Mouse (Mus musculus): ENCODE measurements around the gene Gm44503.

Gene Gm44503

GRCm38 (mm10) chr9:72958521-72959450 is at the start of gene Gm44503, which contains the start of gene Dyx1c1:
Gene Gm44503, plus strand, starts transcription at chr9:72958852.
Gene Dyx1c1, plus strand, starts transcription at chr9:72958785.
- DNase-seq (ENCODE audit: low read depth, low spot score) = no peak

GRCm38 (mm10) chr9:72911381-72911780 is 47.3 kb upstream of the Gm44503 start:
- no peak for DNase-seq (ENCODE audit: low read depth, low spot score)

GRCm38 (mm10) chr9:72913551-72913950 is 45.1 kb upstream of the Gm44503 start:
- DNase-seq (ENCODE audit: low read depth, low spot score) = no peak

- DNase-seq (ENCODE audit: low read depth, low spot score) = no peak
Observed at GRCm38 (mm10) chr9:72915728-72916127, 42.9 kb upstream of the Gm44503 start.

- DNase-seq (ENCODE audit: low read depth, low spot score) = no peak
Observed at GRCm38 (mm10) chr9:72923068-72923467, 35.6 kb upstream of the Gm44503 start.

- no peak for DNase-seq (ENCODE audit: low read depth, low spot score)
Observed at GRCm38 (mm10) chr9:72925021-72925934, 33.4 kb upstream of the Gm44503 start, which contains the start of gene Pygo1. Gene Pygo1, plus strand, starts transcription at chr9:72925645.

GRCm38 (mm10) chr9:72925935-72926258 is 32.8 kb upstream of the Gm44503 start:
- no peak for DNase-seq (ENCODE audit: low read depth, low spot score)

- no peak for DNase-seq (ENCODE audit: low read depth, low spot score)
Observed at GRCm38 (mm10) chr9:72931166-72931790, 27.4 kb upstream of the Gm44503 start.

- DNase-seq (ENCODE audit: low read depth, low spot score) = no peak
Observed at GRCm38 (mm10) chr9:72935309-72935708, 23.3 kb upstream of the Gm44503 start.

- no peak for DNase-seq (ENCODE audit: low read depth, low spot score)
Observed at GRCm38 (mm10) chr9:72936301-72936700, 22.4 kb upstream of the Gm44503 start.

GRCm38 (mm10) chr9:72943424-72943823 is 15.2 kb upstream of the Gm44503 start:
- DNase-seq (ENCODE audit: low read depth, low spot score) = no peak

GRCm38 (mm10) chr9:72944286-72944685 is 14.4 kb upstream of the Gm44503 start:
- DNase-seq (ENCODE audit: low read depth, low spot score) = no peak

GRCm38 (mm10) chr9:72947010-72947409 is 11.6 kb upstream of the Gm44503 start:
- no peak for DNase-seq (ENCODE audit: low read depth, low spot score)

GRCm38 (mm10) chr9:72949572-72949971 is 9.1 kb upstream of the Gm44503 start:
- no peak for DNase-seq (ENCODE audit: low read depth, low spot score)

- no peak for DNase-seq (ENCODE audit: low read depth, low spot score)
Observed at GRCm38 (mm10) chr9:72954746-72955145, 3.9 kb upstream of the Gm44503 start.

GRCm38 (mm10) chr9:72955546-72955945 is 3.1 kb upstream of the Gm44503 start:
- no peak for DNase-seq (ENCODE audit: low read depth, low spot score)

GRCm38 (mm10) chr9:72961346-72961745 is 2.7 kb downstream of the Gm44503 start:
- DNase-seq (ENCODE audit: low read depth, low spot score) = no peak

GRCm38 (mm10) chr9:72961959-72962358 is 3.3 kb downstream of the Gm44503 start:
- DNase-seq (ENCODE audit: low read depth, low spot score) = no peak

- DNase-seq (ENCODE audit: low read depth, low spot score) = no peak
Observed at GRCm38 (mm10) chr9:72968349-72969061, 9.9 kb downstream of the Gm44503 start.

GRCm38 (mm10) chr9:72969874-72970273 is 11.2 kb downstream of the Gm44503 start:
- no peak for DNase-seq (ENCODE audit: low read depth, low spot score)

- DNase-seq (ENCODE audit: low read depth, low spot score) = no peak
Observed at GRCm38 (mm10) chr9:72972435-72972834, 13.8 kb downstream of the Gm44503 start.
